Mouse (Mus musculus) MEL (cell line): Measurements from ENCODE around the gene Sox6.

Experiments
- BHLHE40 ChIP-seq: IDR thresholded peaks from 2 replicates; pipeline ENCODE4 v1.6.1; 2012; ENCODE audit warnings: low read depth, mild to moderate bottlenecking, inconsistent platforms, low read length, improper control_type of control experiment, borderline replicate concordance
- CTCF ChIP-seq, 3 experiments: IDR thresholded peaks in 2 of 3; conservative IDR thresholded peaks in 1 of 3; 2 replicates each; pipeline ENCODE4 v1.5.1; 2011 to 2012; ENCODE audit warnings: low read length in 3 of 3, low read depth in 2 of 3, mild to moderate bottlenecking in 2 of 3, improper control_type of control experiment in 1 of 3, inconsistent platforms in 1 of 3, mixed read lengths in 1 of 3, moderate library complexity in 1 of 3; ENCODE audit not compliant: control insufficient read depth in 1 of 3, insufficient read depth in 1 of 3, poor library complexity in 1 of 3, severe bottlenecking in 1 of 3
- E2F4 ChIP-seq: IDR thresholded peaks from 2 replicates; pipeline ENCODE4 v1.6.1; 2011; ENCODE audit warnings: low read depth, low read length, improper control_type of control experiment, borderline replicate concordance
- NRF1 ChIP-seq: IDR thresholded peaks from 2 replicates; pipeline ENCODE4 v1.6.1; 2014; ENCODE audit warnings: low read depth, mild to moderate bottlenecking, inconsistent platforms, low read length, improper control_type of control experiment, moderate library complexity; ENCODE audit not compliant: poor library complexity, insufficient read depth, severe bottlenecking
- RCOR1 ChIP-seq: IDR thresholded peaks from 2 replicates; pipeline ENCODE4 v1.6.1; 2012; ENCODE audit warnings: low read depth, mild to moderate bottlenecking, inconsistent platforms, low read length, improper control_type of control experiment
- TAL1 ChIP-seq: IDR thresholded peaks from 2 replicates; pipeline ENCODE4 v1.6.1; 2012; ENCODE audit warnings: mild to moderate bottlenecking, inconsistent platforms, low read length, moderate library complexity, mixed read lengths
- ZNF384 ChIP-seq: IDR thresholded peaks from 2 replicates; pipeline ENCODE4 v1.6.1; 2012; ENCODE audit warnings: low read depth, mild to moderate bottlenecking, inconsistent platforms, low read length, improper control_type of control experiment

GRCm38 (mm10) chr7:115947916-115948315 lies 90.7 kb downstream of the Sox6 start:
- TF ChIP-seq E2F4 (no peak), RCOR1 (no peak), BHLHE40 (no peak), CTCF (IDR thresholded peaks at IDR 0.05 in 2 of 3, conservative IDR thresholded peaks at IDR 0.05 in 1 of 3; ENCODE audit: control insufficient read depth in 1 of 3, insufficient read depth in 1 of 3, low read depth in 2 of 3, low read length in 3 of 3, poor library complexity in 1 of 3, severe bottlenecking in 1 of 3) (no peak), TAL1 (no peak), NRF1 (no peak), ZNF384 (no peak)
